Mouse (Mus musculus) hindbrain, embryonic 15.5 days (tissue): ENCODE measurements around the gene Prune1. TPM values are rescaled to one million over a fixed set of nuclear protein-coding genes. Genes with fewer than 3 reads are reported as not detected.

Experiments used
- ATAC-seq: fragments of 200-750 bp; cut with Nextera tagmentation; 2 replicates; pipeline ENCODE4 v1.8.0; 2017; ENCODE audit warnings: low read depth, moderate number of reproducible peaks, moderate TSS enrichment; ENCODE audit not compliant: low FRiP score
- H3K27ac ChIP-seq: fragments of 300-500 bp; sonication (generic); replicated peaks from 2 replicates; pipeline ENCODE4 v1.5.1; 2015; ENCODE audit warnings: mild to moderate bottlenecking, inconsistent platforms
- H3K27me3 ChIP-seq: fragments of 300-500 bp; sonication (generic); 2 replicates; pipeline ENCODE4 v1.6.1; 2015; ENCODE audit warnings: control low read depth, inconsistent platforms
- H3K36me3 ChIP-seq: fragments of 300-500 bp; sonication (generic); 2 replicates; pipeline ENCODE4 v1.6.1; 2015; ENCODE audit warnings: control low read depth, inconsistent platforms
- H3K4me1 ChIP-seq: fragments of 300-500 bp; sonication (generic); replicated peaks from 2 replicates; pipeline ENCODE4 v1.6.1; 2015; ENCODE audit warnings: control low read depth, inconsistent platforms
- H3K4me2 ChIP-seq: fragments of 300-500 bp; sonication (generic); 2 replicates; pipeline ENCODE4 v1.6.1; 2015; ENCODE audit warnings: moderate library complexity, mild to moderate bottlenecking, inconsistent platforms
- H3K4me3 ChIP-seq: fragments of 300-500 bp; sonication (generic); 2 replicates; pipeline ENCODE4 v1.5.1; 2015; ENCODE audit warnings: mild to moderate bottlenecking, inconsistent platforms
- H3K9ac ChIP-seq: fragments of 300-500 bp; sonication (generic); 2 replicates; pipeline ENCODE4 v1.6.1; 2015; ENCODE audit warnings: inconsistent platforms
- H3K9me3 ChIP-seq: fragments of 300-500 bp; sonication (generic); 2 replicates; pipeline ENCODE4 v1.6.1; 2016; ENCODE audit warnings: control low read depth, inconsistent platforms
- WGBS: fragments of 180-500 bp; shearing (Covaris S2); methylation state at CpG from one replicate; pipeline ENCODE4 v1.1.7; 2015; 5-methylcytosine and 5-hydroxymethylcytosine counted together
- polyA plus RNA-seq: library from polyadenylated mRNA; unstranded; fragments of >200 nt; fragmentation: Nextera tagmentation; extraction: Ambion mirVana; gene quantifications from 2 replicates; pipeline ENCODE4 v1.2.1, GENCODE M21; 2015

Prune1 gene
- polyA plus RNA-seq, 1 experiment from 2014 or later = 69.9 TPM

GRCm38 (mm10) chr3:95284501-95285281, 2.8 kb upstream of the Prune1 start:
- no peaks in the 10 kb centered on the region for H3K9me3 ChIP-seq
- H3K4me1 ChIP-seq = peaks cover 31% of the 10 kb centered on the region
- no peak overlapping the region for H3K27ac ChIP-seq
- H3K27me3 ChIP-seq = no peaks in the 10 kb centered on the region
- WGBS = 89% methylated on average over 12 of the region's 12 CpGs
- 0 out of 2 replicates have a peak, but pooled peaks cover 8% of the 10 kb centered on the region for H3K36me3 ChIP-seq
- H3K4me2 ChIP-seq = peak overlapping the region; percentile 97
- peak overlapping the region; percentile 91; the same call in 1 of the 2 replicates for H3K4me3 ChIP-seq
- no peak overlapping the region for H3K9ac ChIP-seq
- ATAC-seq = no peak

- peaks cover 34% of the 10 kb centered on the region for H3K4me1 ChIP-seq
These were observed 2.2 kb upstream of the Prune1 start for GRCm38 (mm10) chr3:95284062-95284461.

GRCm38 (mm10) chr3:95283589-95283941, 1.7 kb upstream of the Prune1 start:
- Histone ChIP-seq H3K9ac (peak overlapping the region; percentile 75), H3K9me3 (no peaks in the 10 kb centered on the region), H3K4me2 (peak overlapping the region; percentile 97), H3K27me3 (no peaks in the 10 kb centered on the region), H3K4me1 (peaks cover 34% of the 10 kb centered on the region), H3K4me3 (peak overlapping the region; percentile 91), H3K27ac (peak overlapping the region; percentile 94), H3K36me3 (0 out of 2 replicates have a peak, but pooled peaks cover 8% of the 10 kb centered on the region)
- 2% methylated on average over 7 of the region's 7 CpGs for WGBS
- no peak for ATAC-seq

More at GRCm38 (mm10) chr3:95284062-95284461, 2.2 kb upstream of the Prune1 start:
- 10% methylated on average over 1 of the region's 1 CpGs for WGBS
- Histone ChIP-seq H3K4me2 (peak overlapping the region; percentile 97), H3K4me3 (peak overlapping the region; percentile 91), H3K27me3 (no peaks in the 10 kb centered on the region), H3K27ac (no peak overlapping the region), H3K9me3 (no peaks in the 10 kb centered on the region), H3K36me3 (0 out of 2 replicates have a peak, but pooled peaks cover 8% of the 10 kb centered on the region), H3K9ac (peak overlapping the region; percentile 75)
- no peak for ATAC-seq

GRCm38 (mm10) chr3:95282865-95283588, 1.2 kb upstream of the Prune1 start:
- Histone ChIP-seq H3K27ac (peak overlapping the region; percentile 94), H3K9me3 (no peaks in the 10 kb centered on the region), H3K4me1 (peaks cover 34% of the 10 kb centered on the region), H3K4me2 (peak overlapping the region; percentile 97), H3K4me3 (peak overlapping the region; percentile 91), H3K9ac (peak overlapping the region; percentile 75), H3K27me3 (no peaks in the 10 kb centered on the region), H3K36me3 (0 out of 2 replicates have a peak, but pooled peaks cover 6% of the 10 kb centered on the region)
- peak; percentile 64 for ATAC-seq
- under 1% methylated on average over 48 of the region's 51 CpGs for WGBS

GRCm38 (mm10) chr3:95282381-95282864, 547 bp upstream of the Prune1 start:
- Histone ChIP-seq H3K9ac (peak overlapping the region; percentile 75), H3K27ac (peak overlapping the region; percentile 94), H3K27me3 (no peaks in the 10 kb centered on the region), H3K4me3 (peak overlapping the region; percentile 91), H3K36me3 (0 out of 2 replicates have a peak, but pooled peaks cover 3% of the 10 kb centered on the region), H3K4me2 (peak overlapping the region; percentile 97), H3K9me3 (no peaks in the 10 kb centered on the region), H3K4me1 (peaks cover 34% of the 10 kb centered on the region)
- under 1% methylated on average over 11 of the region's 11 CpGs for WGBS
- ATAC-seq = no peak

GRCm38 (mm10) chr3:95280747-95281146, 1.1 kb downstream of the Prune1 start:
- peak overlapping the region; percentile 91 for H3K4me3 ChIP-seq
- no peak for ATAC-seq
- no peaks in the 10 kb centered on the region for H3K27me3 ChIP-seq
- H3K36me3 ChIP-seq = 0 out of 2 replicates have a peak, but pooled peaks cover 6% of the 10 kb centered on the region
- peak overlapping the region; percentile 94 for H3K27ac ChIP-seq
- H3K4me2 ChIP-seq = peak overlapping the region; percentile 97
- H3K4me1 ChIP-seq = peaks cover 34% of the 10 kb centered on the region
- peak overlapping the region; percentile 94 for H3K9ac ChIP-seq
- no peaks in the 10 kb centered on the region for H3K9me3 ChIP-seq
- 31% methylated on average over 8 of the region's 8 CpGs for WGBS

GRCm38 (mm10) chr3:95277149-95277551, 4.7 kb downstream of the Prune1 start:
- H3K27ac ChIP-seq = no peak overlapping the region
- WGBS = 83% methylated on average over 1 of the region's 1 CpGs
- no peak for ATAC-seq
- H3K4me2 ChIP-seq = no peak overlapping the region
- H3K9me3 ChIP-seq = no peaks in the 10 kb centered on the region
- H3K9ac ChIP-seq = no peak overlapping the region
- H3K4me1 ChIP-seq = peaks cover 13% of the 10 kb centered on the region
- no peaks in the 10 kb centered on the region for H3K27me3 ChIP-seq
- 0 out of 2 replicates have a peak, but pooled peaks cover 6% of the 10 kb centered on the region for H3K36me3 ChIP-seq
- H3K4me3 ChIP-seq = no peak overlapping the region

- Histone ChIP-seq H3K9ac (no peak overlapping the region), H3K27me3 (no peaks in the 10 kb centered on the region), H3K4me2 (no peak overlapping the region), H3K27ac (no peak overlapping the region), H3K9me3 (no peaks in the 10 kb centered on the region), H3K4me3 (no peak overlapping the region), H3K36me3 (0 out of 2 replicates have a peak, but pooled peaks cover 6% of the 10 kb centered on the region), H3K4me1 (peaks cover 12% of the 10 kb centered on the region)
- WGBS = 84% methylated on average over 5 of the region's 5 CpGs
- ATAC-seq = no peak
These were observed 5.4 kb downstream of the Prune1 start for GRCm38 (mm10) chr3:95276428-95276934.

- H3K4me3 ChIP-seq = no peak overlapping the region
- whole genome bisulfite sequencing = 87% methylated on average over 6 of the region's 6 CpGs
- H3K27ac ChIP-seq = no peak overlapping the region
- no peak overlapping the region for H3K4me2 ChIP-seq
- H3K27me3 ChIP-seq = no peaks in the 10 kb centered on the region
- H3K4me1 ChIP-seq = peaks cover 7% of the 10 kb centered on the region; the same call in 1 of the 2 replicates
- H3K9me3 ChIP-seq = no peaks in the 10 kb centered on the region
- H3K9ac ChIP-seq = no peak overlapping the region
- H3K36me3 ChIP-seq = 0 out of 2 replicates have a peak, but pooled peaks cover 6% of the 10 kb centered on the region
- no peak for ATAC-seq
These were observed 6.7 kb downstream of the Prune1 start for GRCm38 (mm10) chr3:95275161-95275560.

GRCm38 (mm10) chr3:95274453-95274852, 7.4 kb downstream of the Prune1 start:
- Histone ChIP-seq H3K4me1 (peaks cover under 1% of the 10 kb centered on the region; the same call in 1 of the 2 replicates), H3K4me2 (no peak overlapping the region), H3K27me3 (no peaks in the 10 kb centered on the region), H3K27ac (no peak overlapping the region), H3K9ac (no peak overlapping the region), H3K9me3 (no peaks in the 10 kb centered on the region), H3K36me3 (peaks cover 7% of the 10 kb centered on the region; the same call in 1 of the 2 replicates), H3K4me3 (no peak overlapping the region)
- ATAC-seq = no peak
- WGBS = 93% methylated on average over 4 of the region's 4 CpGs

- WGBS = 88% methylated on average over 5 of the region's 5 CpGs
- no peak overlapping the region for H3K9ac ChIP-seq
- H3K4me3 ChIP-seq = no peak overlapping the region
- H3K4me2 ChIP-seq = no peak overlapping the region
- H3K27me3 ChIP-seq = no peaks in the 10 kb centered on the region
- H3K27ac ChIP-seq = no peak overlapping the region
- peaks cover 15% of the 10 kb centered on the region; the same call in 1 of the 2 replicates for H3K36me3 ChIP-seq
- ATAC-seq = 0 out of 2 replicates have a peak, but pooled peaks have one; percentile 20
- H3K9me3 ChIP-seq = no peaks in the 10 kb centered on the region
- H3K4me1 ChIP-seq = no peaks in the 10 kb centered on the region
These were observed 8.4 kb downstream of the Prune1 start for GRCm38 (mm10) chr3:95273471-95273870.
